Mouse (Mus musculus) yolk sac, embryonic 10.5 days (tissue): ENCODE results near the gene Mindy1.
A peak's percentile ranks its signal among the peaks of the same experiment; 100 is the strongest.

Experiments used
- DNase-seq: peaks from one replicate; pipeline ENCODE4 v3.0.0-alpha.2; 2017; ENCODE audit warnings: low spot score

Mindy1 gene

GRCm38 (mm10) chr3:95267855-95268254 lies 13.3 kb upstream of the Mindy1 start:
- peak; percentile 66 for DNase-seq

- DNase-seq = no peak
Observed at GRCm38 (mm10) chr3:95269789-95270188, 11.4 kb upstream of the Mindy1 start.

- no peak for DNase-seq
Observed at GRCm38 (mm10) chr3:95270766-95271364, 10.3 kb upstream of the Mindy1 start.

GRCm38 (mm10) chr3:95273471-95273870 lies 7.7 kb upstream of the Mindy1 start:
- DNase-seq = no peak

GRCm38 (mm10) chr3:95274453-95274852 lies 6.7 kb upstream of the Mindy1 start:
- DNase-seq = no peak

GRCm38 (mm10) chr3:95275161-95275560 lies 6.0 kb upstream of the Mindy1 start:
- no peak for DNase-seq

- no peak for DNase-seq
Observed at GRCm38 (mm10) chr3:95276428-95276934, 4.7 kb upstream of the Mindy1 start.

GRCm38 (mm10) chr3:95277149-95277551 lies 4.0 kb upstream of the Mindy1 start:
- peak; percentile 81 for DNase-seq

- DNase-seq = peak; percentile 50
Observed at GRCm38 (mm10) chr3:95280747-95281146, 398 bp upstream of the Mindy1 start.

- peak; percentile 73 for DNase-seq
Observed at GRCm38 (mm10) chr3:95282381-95282864, 1.3 kb downstream of the Mindy1 start.

GRCm38 (mm10) chr3:95282865-95283588 lies 1.9 kb downstream of the Mindy1 start:
- peak; percentile 85 for DNase-seq

- DNase-seq = no peak
Observed at GRCm38 (mm10) chr3:95283589-95283941, 2.4 kb downstream of the Mindy1 start.

GRCm38 (mm10) chr3:95284062-95284461 lies 2.9 kb downstream of the Mindy1 start:
- DNase-seq = no peak

- no peak for DNase-seq
Observed at GRCm38 (mm10) chr3:95284501-95285281, 3.5 kb downstream of the Mindy1 start.

- DNase-seq = no peak
Observed at GRCm38 (mm10) chr3:95285390-95285789, 4.2 kb downstream of the Mindy1 start.

GRCm38 (mm10) chr3:95286011-95286410 lies 4.9 kb downstream of the Mindy1 start:
- peak; percentile 75 for DNase-seq

GRCm38 (mm10) chr3:95286510-95286909 lies 5.4 kb downstream of the Mindy1 start:
- DNase-seq = no peak

- no peak for DNase-seq
Observed at GRCm38 (mm10) chr3:95287541-95287940, 6.4 kb downstream of the Mindy1 start.

GRCm38 (mm10) chr3:95289419-95289818 lies 8.3 kb downstream of the Mindy1 start:
- no peak for DNase-seq

- DNase-seq = no peak
Observed at GRCm38 (mm10) chr3:95290156-95290555, 9.0 kb downstream of the Mindy1 start.

GRCm38 (mm10) chr3:95291041-95291440 lies 9.9 kb downstream of the Mindy1 start:
- DNase-seq = no peak

GRCm38 (mm10) chr3:95292899-95293298 lies 11.8 kb downstream of the Mindy1 start:
- no peak for DNase-seq

GRCm38 (mm10) chr3:95293537-95293936 lies 12.4 kb downstream of the Mindy1 start:
- DNase-seq = peak; percentile 45
